Mouse (Mus musculus) ES-E14 (cell line): ENCODE results near the gene Lin7a.

Experiments used
- CHD2 ChIP-seq: IDR thresholded peaks from 2 replicates; pipeline ENCODE4 v1.6.1; 2014; ENCODE audit warnings: mild to moderate bottlenecking, low read depth, low read length, inconsistent platforms
- HCFC1 ChIP-seq: IDR thresholded peaks from 2 replicates; pipeline ENCODE4 v1.6.1; 2012; ENCODE audit warnings: low read length, inconsistent platforms, borderline replicate concordance; ENCODE audit not compliant: insufficient read depth
- ZC3H11A ChIP-seq: IDR thresholded peaks from 2 replicates; pipeline ENCODE4 v1.6.1; 2012; ENCODE audit warnings: low read depth, mild to moderate bottlenecking, inconsistent platforms, low read length, borderline replicate concordance
- ZNF384 ChIP-seq: IDR thresholded peaks from 2 replicates; pipeline ENCODE4 v1.6.1; 2012; ENCODE audit warnings: low read depth, low read length, inconsistent platforms

DNA sequence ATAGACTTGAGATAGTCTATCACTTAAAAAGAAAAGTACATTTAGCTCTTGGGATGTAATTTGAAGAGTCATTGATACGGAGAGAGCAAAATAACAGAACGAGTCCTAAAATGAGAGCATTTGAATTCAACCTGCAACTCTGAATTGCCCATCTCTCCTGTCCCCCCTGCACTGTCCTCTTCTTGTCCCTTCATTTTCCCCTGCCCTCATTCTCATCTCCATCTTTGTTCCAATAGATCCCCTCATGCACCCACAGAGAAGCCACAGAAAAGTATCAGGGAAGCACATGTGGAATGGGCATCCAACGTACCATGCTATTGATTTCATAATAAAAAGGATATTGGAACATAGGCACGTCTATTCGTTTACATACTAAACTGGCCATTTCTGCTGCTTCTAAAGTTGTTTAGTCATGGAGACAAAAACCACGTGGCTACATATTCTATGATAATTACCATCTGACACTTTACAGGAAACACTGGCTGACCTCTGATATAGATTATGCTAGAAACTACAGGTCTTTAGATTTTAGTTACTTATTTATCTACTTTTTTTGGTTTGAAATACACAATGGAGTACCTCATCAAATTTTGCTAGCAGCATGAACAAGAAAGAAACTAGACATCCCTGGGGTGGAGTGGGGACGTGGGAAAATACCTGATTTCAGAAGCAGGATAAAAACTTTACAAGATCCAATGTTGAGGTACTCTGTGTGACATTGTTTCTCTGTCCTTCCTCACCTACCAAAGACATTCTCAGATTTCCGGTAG lies 41.2 kb upstream of the Lin7a start:
- TF ChIP-seq CHD2, result no peak
- no peak for TF ChIP-seq ZNF384
- no peak for TF ChIP-seq ZC3H11A
- TF ChIP-seq HCFC1, result no peak
